Mouse (Mus musculus) spleen, postnatal 14 days (tissue): ENCODE data around the gene Dmrtb1.

Experiments used
- DNase-seq, 2 experiments: peaks; one replicate each; pipeline ENCODE4 v3.0.0; 2021 to 2022; ENCODE audit warnings: low spot score in 2 of 2

The Dmrtb1 gene

GRCm38 (mm10) chr4:107681099-107681849 lies 2.8 kb downstream of the Dmrtb1 start:
- no peak for DNase-seq

GRCm38 (mm10) chr4:107680311-107681098 lies 3.5 kb downstream of the Dmrtb1 start:
- no peak for DNase-seq

GRCm38 (mm10) chr4:107675645-107676044 lies 8.4 kb downstream of the Dmrtb1 start:
- no peak for DNase-seq

- DNase-seq = no peak
Measured at GRCm38 (mm10) chr4:107674322-107674644, 9.7 kb downstream of the Dmrtb1 start.

GRCm38 (mm10) chr4:107673638-107674321 lies 10.2 kb downstream of the Dmrtb1 start:
- peak; percentile 58 to 71 for DNase-seq

GRCm38 (mm10) chr4:107670731-107671130 lies 13.3 kb downstream of the Dmrtb1 start:
- no peak for DNase-seq

GRCm38 (mm10) chr4:107668514-107668913 lies 15.5 kb downstream of the Dmrtb1 start:
- no peak for DNase-seq

GRCm38 (mm10) chr4:107660649-107661048 lies 23.4 kb downstream of the Dmrtb1 start:
- no peak for DNase-seq

GRCm38 (mm10) chr4:107653280-107653643 lies 30.8 kb downstream of the Dmrtb1 start:
- no peak for DNase-seq

- DNase-seq = peak in 1 of 2 experiments; percentile 35
Measured at GRCm38 (mm10) chr4:107652598-107653279, 31.3 kb downstream of the Dmrtb1 start.

GRCm38 (mm10) chr4:107651021-107651496 lies 33.0 kb downstream of the Dmrtb1 start:
- no peak for DNase-seq

- DNase-seq = no peak
Measured at GRCm38 (mm10) chr4:107648959-107649485, 35.0 kb downstream of the Dmrtb1 start.

GRCm38 (mm10) chr4:107641624-107642023 lies 42.4 kb downstream of the Dmrtb1 start:
- DNase-seq = no peak

GRCm38 (mm10) chr4:107638303-107638702 lies 45.7 kb downstream of the Dmrtb1 start:
- no peak for DNase-seq

GRCm38 (mm10) chr4:107637670-107638069 lies 46.4 kb downstream of the Dmrtb1 start:
- DNase-seq = peak in 1 of 2 experiments; percentile 31

GRCm38 (mm10) chr4:107636099-107636498 lies 47.9 kb downstream of the Dmrtb1 start:
- no peak for DNase-seq

- no peak for DNase-seq
Measured at GRCm38 (mm10) chr4:107634631-107635030, 49.4 kb downstream of the Dmrtb1 start.

- DNase-seq = no peak
Measured at GRCm38 (mm10) chr4:107628921-107629411, 55.1 kb downstream of the Dmrtb1 start.

- DNase-seq = no peak
Measured at GRCm38 (mm10) chr4:107628226-107628625, 55.8 kb downstream of the Dmrtb1 start.
